Mouse (Mus musculus) ES-CJ7 (cell line): ENCODE measurements at regions not wholly inside any gene's neighbourhood (a gene's known extent, or its start where the extent isn't known, plus 50 kb on each side); places are given as distances from the start of the nearest gene placed in this dataset.

Experiments
- DNase-seq: peaks from one replicate; pipeline ENCODE4 v3.0.0; 2011; ENCODE audit warnings: low read depth, low spot score

DNA sequence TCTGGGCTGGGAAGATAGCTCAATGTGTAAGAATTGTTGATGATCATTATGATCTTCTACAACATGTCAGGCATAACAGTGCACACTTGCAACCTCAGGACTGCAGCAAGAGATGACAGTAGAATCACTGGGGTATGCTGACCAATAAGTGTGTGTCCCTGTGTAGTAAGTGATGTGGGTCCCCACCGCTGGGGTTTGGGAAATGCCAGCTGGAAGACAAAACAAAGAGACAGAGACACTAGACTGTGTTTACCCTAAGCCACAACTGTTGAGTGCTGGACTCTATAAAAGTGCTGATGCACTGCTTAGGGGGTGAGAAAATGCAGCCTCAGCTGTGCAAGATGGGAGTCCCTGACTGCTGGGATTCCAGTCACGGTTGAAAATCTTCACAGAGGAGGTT, 448.0 kb upstream of the Cox7c start:
- DNase-seq = no peak

DNA sequence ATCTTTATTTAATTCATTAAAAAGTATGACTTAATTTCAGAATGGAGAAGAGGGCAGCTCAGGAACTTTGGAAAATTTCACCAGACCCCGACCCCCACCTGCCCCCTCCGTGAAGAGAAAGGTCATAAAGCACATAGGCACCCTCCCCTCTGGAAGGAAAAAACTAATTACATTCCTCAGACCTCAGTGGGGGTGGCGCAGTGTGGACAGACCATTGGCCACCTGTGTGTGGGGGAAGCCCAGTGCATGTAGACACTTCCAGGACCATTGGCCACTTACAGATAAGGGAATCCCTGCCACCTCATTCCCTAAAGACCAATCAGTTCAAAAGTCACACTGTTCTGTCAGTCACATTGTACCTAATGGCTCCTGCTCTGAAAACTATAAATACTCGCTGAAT, 422.0 kb upstream of the Cox7c start:
- DNase-seq = no peak

DNA sequence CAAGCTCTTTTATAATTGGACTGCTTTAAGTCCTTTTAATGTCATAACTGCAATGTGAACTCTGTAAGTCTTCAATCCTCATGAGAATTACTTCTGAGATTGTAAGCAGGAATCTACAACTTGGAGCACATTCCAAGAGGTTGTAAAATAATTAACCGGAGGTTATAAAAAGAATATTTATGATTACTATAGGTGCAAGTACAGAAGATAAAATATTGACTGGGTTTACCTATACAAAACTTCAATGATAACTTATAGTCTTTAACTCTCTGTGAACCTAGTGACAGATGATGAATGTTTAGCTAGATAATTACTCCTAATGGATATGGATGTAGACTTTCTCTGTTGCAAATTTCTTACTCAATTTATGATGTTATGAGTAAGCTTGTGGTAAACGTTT, 375.9 kb upstream of the Cox7c start:
- no peak for DNase-seq

DNA sequence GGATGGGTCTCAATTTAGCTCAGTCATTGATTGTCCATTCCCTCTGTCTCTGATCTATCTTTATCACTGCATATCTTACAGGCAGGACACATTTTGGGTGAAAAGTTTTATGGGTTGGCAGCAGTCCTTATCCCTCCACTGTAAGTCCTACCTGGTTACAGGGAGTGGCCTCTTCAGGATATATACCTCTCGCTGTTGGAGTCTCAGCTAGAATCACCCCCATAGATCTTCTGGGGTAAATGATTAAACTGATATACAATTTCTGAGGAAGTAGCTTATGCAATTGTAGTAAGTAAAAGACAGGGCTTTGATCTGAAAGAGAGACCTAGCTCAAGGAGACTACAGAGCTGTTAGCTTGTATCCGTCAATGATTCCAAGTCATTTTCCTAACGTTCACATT, 334.7 kb upstream of the Cox7c start:
- DNase-seq = no peak

DNA sequence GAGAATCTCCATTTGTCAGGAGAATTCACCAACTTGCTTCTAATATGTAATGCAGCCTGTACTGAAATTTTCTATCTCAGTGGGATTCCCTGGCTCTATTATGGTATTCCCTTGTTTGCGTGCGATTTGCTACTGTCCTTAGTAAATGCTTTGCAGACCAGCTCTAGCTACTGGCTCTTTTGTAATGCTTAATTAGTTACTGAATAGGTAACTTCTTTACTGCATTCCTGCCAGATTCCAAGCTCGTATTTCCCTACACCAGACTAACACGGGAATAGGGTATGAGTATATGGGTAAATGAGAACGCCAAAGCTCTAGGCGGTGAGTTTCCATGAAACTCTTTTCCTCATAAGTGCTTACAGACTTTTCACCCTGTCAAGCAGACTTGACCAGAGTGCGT, 332.5 kb upstream of the Cox7c start:
- DNase-seq = peak; percentile 87

DNA sequence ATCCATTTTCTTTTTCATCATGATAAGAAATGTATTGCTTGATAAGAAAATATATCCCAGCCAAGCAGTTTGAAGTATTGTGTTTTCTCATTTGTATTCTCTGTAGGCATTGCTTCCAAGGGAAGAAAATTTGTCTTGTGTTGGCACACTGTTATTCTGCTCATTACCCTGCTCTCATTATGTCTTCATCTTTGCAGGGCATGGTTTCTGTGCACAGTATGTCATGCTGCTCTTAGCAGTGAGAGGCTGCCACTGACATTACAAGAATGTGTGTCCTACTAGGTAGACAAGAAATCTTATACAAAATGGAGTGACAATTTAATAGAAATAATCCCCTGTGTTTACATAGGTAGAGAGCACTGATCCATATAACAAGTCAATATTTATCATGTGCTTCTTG, 329.1 kb upstream of the Cox7c start:
- DNase-seq = no peak

DNA sequence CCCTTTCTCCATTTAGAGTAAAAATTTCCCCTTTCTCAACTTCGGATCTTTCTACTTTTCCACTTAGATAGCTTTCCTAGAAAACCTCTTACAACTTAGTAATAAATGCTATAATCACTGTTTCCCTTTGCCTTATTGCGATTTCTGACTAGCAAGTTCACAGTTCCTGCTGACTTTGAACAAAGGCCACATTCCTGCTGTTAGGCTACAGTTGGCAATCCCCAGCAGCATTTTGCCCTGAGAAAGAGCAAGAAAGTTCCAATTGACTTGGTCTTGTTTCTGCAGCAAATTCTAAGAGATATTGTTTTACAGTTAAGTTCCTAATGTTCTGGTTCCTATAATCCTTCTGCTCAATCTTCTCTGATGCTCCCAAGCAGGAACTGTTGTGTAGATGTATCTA, 299.2 kb upstream of the Cox7c start:
- peak; percentile 59 for DNase-seq

DNA sequence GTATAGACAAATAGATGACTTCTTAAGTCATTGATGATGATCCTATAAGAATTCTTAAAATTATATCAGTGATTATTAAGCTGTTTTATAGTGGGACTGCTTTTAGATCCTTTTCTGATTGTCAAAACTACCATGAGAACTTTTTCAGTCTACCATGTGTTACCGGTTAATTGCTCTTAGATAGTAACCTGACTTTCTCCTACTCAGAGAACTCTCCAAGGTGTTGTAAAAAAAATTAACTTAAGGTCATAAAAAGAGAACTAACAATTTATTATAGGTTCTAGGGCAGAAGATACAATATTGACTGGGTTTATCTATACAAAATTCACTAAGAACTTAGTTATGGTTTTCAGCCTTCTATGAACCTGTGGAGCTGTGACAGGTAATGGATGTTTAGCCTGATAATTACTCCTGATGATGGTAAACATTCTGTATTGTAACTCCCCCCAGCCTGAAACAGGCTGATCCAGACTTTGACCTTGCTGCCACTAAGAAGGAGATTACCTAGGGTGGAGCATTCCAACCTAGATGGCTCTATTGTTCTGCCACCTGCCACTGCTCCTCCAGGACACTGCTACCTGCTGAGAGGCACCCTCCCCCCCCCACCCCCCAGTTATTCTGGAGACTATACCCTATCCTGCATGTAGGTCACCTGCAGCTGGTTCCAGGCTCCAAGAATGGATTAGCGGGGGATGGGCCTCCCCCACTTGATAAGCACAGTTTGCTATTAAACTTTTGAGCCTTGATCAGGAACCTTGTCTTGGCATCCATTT, 298.4 kb upstream of the Cox7c start:
- peak; percentile 96 for DNase-seq

DNA sequence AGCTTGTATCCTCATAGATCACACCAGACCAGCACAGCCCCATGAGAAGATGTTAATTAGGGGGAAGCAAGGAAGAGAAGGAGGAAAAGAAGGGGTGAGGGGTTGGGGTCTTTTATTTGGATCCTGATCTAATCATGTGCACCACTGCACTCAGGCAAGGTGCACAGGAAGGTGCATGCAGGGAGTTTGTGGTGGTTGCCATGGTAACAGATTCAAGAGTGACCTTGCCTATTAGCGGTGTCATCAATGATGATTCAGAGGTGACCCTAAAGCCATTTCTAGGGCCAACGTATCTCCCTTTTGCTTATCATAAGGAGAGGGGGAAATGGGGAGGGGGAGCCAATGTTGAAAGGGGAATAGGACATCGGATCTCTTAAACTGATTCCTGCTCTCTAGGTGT, 289.8 kb upstream of the Cox7c start:
- peak; percentile 17 for DNase-seq
